Mouse (Mus musculus): ENCODE results near the gene Rab31.
"Not testable (repeated sequence)": the region's sequence is repeated elsewhere in the genome, so short reads cannot be mapped to it uniquely, and the experiment has no call there.

Gene Rab31

GRCm38 (mm10) chr17:65665786-65666387, 106.7 kb downstream of the Rab31 start:
- DNase-seq (ENCODE audit: low spot score), result no peak

- no peak for DNase-seq (ENCODE audit: low spot score)
Observed at GRCm38 (mm10) chr17:65663329-65664078, 109.0 kb downstream of the Rab31 start.

- DNase-seq (ENCODE audit: low spot score), result no peak
Observed at GRCm38 (mm10) chr17:65662662-65663061, 109.9 kb downstream of the Rab31 start.

GRCm38 (mm10) chr17:65658416-65658815, 114.1 kb downstream of the Rab31 start:
- no peak for DNase-seq (ENCODE audit: low spot score)

- no peak for DNase-seq (ENCODE audit: low spot score)
Observed at GRCm38 (mm10) chr17:65657958-65658357, 114.6 kb downstream of the Rab31 start.

- DNase-seq (ENCODE audit: low spot score), result no peak
Observed at GRCm38 (mm10) chr17:65656731-65657130, 115.8 kb downstream of the Rab31 start.

- DNase-seq (ENCODE audit: low spot score), result no peak
Observed at GRCm38 (mm10) chr17:65656076-65656475, 116.5 kb downstream of the Rab31 start.

GRCm38 (mm10) chr17:65655608-65656007, 116.9 kb downstream of the Rab31 start:
- no peak for DNase-seq (ENCODE audit: low spot score)

- DNase-seq (ENCODE audit: low spot score), result no peak
Observed at GRCm38 (mm10) chr17:65650598-65650997, 122.0 kb downstream of the Rab31 start.

GRCm38 (mm10) chr17:65649175-65649493, 123.4 kb downstream of the Rab31 start:
- no peak for DNase-seq (ENCODE audit: low spot score)

- no peak for DNase-seq (ENCODE audit: low spot score)
Observed at GRCm38 (mm10) chr17:65648371-65649174, 124.0 kb downstream of the Rab31 start.

GRCm38 (mm10) chr17:65647961-65648360, 124.6 kb downstream of the Rab31 start:
- no peak for DNase-seq (ENCODE audit: low spot score)

GRCm38 (mm10) chr17:65647226-65647625, 125.3 kb downstream of the Rab31 start:
- DNase-seq (ENCODE audit: low spot score), result no peak

GRCm38 (mm10) chr17:65643579-65643978, 129.0 kb downstream of the Rab31 start:
- no peak for DNase-seq (ENCODE audit: low spot score)

- DNase-seq (ENCODE audit: low spot score), result no peak
Observed at GRCm38 (mm10) chr17:65643051-65643521, 129.5 kb downstream of the Rab31 start.

GRCm38 (mm10) chr17:65642578-65642991, 130.0 kb downstream of the Rab31 start:
- DNase-seq (ENCODE audit: low spot score), result peak; percentile 23

- DNase-seq (ENCODE audit: low spot score), result no peak
Observed at GRCm38 (mm10) chr17:65641734-65642218, 130.8 kb downstream of the Rab31 start, which contains the start of gene Txndc2. Gene Txndc2 (minus strand): TSS chr17:65642168.

GRCm38 (mm10) chr17:65639144-65639543, 133.4 kb downstream of the Rab31 start:
- DNase-seq (ENCODE audit: low spot score), result no peak

- DNase-seq (ENCODE audit: low spot score), result no peak
Observed at GRCm38 (mm10) chr17:65635715-65636360, 136.7 kb downstream of the Rab31 start.

- no peak for DNase-seq (ENCODE audit: low spot score)
Observed at GRCm38 (mm10) chr17:65629943-65630342, 142.6 kb downstream of the Rab31 start.

GRCm38 (mm10) chr17:65628823-65629532, 143.6 kb downstream of the Rab31 start:
- DNase-seq (ENCODE audit: low spot score), result not testable (repeated sequence)
